Mouse (Mus musculus) erythroid progenitor cell, adult 5-6 weeks (primary cell): ENCODE results near the gene H1f0. TPM values are rescaled to one million over a fixed set of nuclear protein-coding genes. Genes with fewer than 3 reads are reported as not detected.
A peak's percentile ranks its signal among the peaks of the same experiment; 100 is the strongest.

Experiments
- ATAC-seq: replicated peaks from 2 replicates; pipeline ENCODE4 v1.8.0; 2016; ENCODE audit warnings: moderate number of reproducible peaks, mild to moderate bottlenecking, moderate TSS enrichment, inconsistent platforms; ENCODE audit not compliant: poor library complexity, low FRiP score, severe bottlenecking
- total RNA-seq, 2 experiments: library from RNA; stranded (forward) in 1 of 2; stranded (reverse) in 1 of 2; fragments of 150-400 nt in 1 of 2; fragments of 186-747, 209-891 nt in 1 of 2; gene quantifications; 2 replicates each; pipeline versions ENCODE4 v1.2.3 to v1.2.4; 2015 to 2017; ENCODE audit warnings: low replicate concordance in 2 of 2

H1f0 gene
- total RNA-seq, 2 experiments from 2014 or later = 19.7 to 21.4 TPM

DNA sequence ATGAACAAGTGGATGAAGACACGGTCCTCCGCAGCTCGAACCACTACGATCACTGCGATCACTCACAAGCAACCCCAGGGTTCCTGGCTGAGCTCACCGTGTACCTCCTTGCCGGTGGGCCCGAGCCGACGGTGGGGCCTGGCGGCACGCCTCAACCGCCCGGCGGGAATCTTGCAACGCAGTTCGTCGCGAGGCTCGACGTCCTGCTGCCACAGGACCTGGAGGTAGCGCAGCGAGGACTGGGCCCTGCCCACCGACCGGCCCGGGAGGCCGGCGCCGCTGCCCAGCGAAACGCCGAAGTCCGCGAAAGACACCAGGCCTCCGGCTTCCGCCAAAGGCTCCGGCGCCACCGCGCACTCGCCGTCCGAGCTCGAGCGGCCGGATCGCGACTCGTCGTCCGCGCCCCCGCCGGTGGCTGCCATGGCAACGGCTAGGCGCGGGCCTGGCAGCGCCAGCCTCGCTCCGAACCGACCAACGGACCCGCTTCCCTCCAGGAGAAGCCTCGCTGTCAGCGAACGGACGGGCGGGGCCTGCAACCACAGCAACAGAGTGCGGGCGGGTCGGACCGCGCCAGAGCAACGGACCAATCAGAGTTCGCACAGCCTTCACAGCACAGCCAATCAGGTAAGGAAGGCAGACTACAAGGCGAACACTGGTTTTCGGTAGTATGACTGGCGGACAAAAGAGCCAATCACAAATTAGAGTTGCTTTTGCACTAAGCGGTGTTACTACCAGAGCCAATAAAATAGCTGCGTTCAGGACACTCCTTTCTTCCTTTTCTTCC is 34.3 kb downstream of the H1f0 start, which contains the start of gene Ankrd54:
Gene Ankrd54 (minus strand): TSS at position 518 of the 784 bp plus-strand sequence.
- ATAC-seq = peak; percentile 92

- ATAC-seq = no peak
These were observed 35.0 kb downstream of the H1f0 start for GRCm38 (mm10) chr15:79063160-79063740.

- ATAC-seq = no peak
These were observed 37.0 kb downstream of the H1f0 start for GRCm38 (mm10) chr15:79065086-79065770.

- ATAC-seq = no peak
These were observed 38.0 kb downstream of the H1f0 start for GRCm38 (mm10) chr15:79066276-79066675.

GRCm38 (mm10) chr15:79067631-79068030 is 39.4 kb downstream of the H1f0 start:
- peak; percentile 45 for ATAC-seq

GRCm38 (mm10) chr15:79068416-79068815 is 40.2 kb downstream of the H1f0 start:
- ATAC-seq = peak; percentile 47

DNA sequence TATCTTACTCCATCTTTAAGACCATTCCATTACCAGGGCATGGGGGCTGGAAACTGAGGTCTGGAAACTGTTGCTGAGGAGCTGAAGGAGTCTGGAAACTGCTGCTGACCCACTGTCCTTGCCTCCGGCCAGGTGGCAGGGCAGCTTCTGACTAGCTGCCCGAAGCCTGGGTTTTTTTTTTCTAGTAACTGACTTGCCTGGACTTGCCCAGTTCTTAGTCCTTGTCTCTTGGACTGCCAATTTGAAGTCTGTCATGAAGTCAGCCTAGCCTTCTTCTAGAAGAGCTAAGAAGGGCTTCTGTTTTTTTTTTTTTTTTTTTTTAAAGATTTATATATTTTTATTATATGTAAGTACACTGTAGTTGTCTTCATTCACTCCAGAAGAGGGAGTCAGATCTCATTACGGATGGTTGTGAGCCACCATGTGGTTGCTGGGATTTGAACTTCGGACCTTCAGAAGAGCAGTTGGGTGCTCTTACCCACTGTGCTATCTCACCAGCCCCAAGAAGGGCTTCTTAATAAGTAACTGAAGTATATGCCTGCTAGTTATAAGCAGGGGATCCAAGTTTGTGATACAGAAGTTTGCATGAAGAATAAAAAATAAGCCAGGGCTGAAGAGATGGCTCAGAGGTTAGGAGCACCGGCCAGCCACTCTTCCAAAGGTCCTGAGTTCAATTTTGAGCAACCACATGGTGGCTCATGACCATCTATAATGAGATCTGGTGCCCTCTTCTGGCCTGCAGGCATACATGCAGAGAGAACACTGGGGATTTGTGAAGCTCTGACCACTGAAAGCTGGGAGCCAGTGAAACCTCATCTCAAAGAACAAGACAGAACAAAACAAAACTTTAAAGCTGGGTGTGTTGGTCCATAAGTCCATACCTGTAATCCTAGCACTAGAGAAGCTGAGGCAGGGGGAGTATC is 43.1 kb downstream of the H1f0 start:
- ATAC-seq = no peak

DNA sequence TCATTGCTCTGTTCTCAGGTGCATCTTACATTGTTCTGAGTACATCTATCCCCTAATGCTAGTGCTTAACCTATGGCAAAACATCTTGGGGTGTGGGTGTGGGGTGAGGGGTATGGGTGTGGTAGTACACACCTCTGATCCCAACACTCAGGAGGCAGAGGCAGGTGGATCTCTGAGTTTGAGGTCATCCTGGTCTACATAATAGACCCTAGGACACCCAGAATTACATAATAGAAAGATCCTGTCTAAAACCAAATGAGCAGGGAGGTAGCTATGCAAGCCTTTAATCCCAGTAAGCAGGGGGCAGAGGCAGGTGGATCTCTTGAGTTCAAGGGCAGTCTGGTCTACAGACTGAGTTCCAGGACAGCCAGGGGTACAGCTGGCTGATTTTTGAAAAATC is 45.5 kb downstream of the H1f0 start:
- no peak for ATAC-seq

GRCm38 (mm10) chr15:79074446-79074845 is 46.2 kb downstream of the H1f0 start:
- no peak for ATAC-seq

DNA sequence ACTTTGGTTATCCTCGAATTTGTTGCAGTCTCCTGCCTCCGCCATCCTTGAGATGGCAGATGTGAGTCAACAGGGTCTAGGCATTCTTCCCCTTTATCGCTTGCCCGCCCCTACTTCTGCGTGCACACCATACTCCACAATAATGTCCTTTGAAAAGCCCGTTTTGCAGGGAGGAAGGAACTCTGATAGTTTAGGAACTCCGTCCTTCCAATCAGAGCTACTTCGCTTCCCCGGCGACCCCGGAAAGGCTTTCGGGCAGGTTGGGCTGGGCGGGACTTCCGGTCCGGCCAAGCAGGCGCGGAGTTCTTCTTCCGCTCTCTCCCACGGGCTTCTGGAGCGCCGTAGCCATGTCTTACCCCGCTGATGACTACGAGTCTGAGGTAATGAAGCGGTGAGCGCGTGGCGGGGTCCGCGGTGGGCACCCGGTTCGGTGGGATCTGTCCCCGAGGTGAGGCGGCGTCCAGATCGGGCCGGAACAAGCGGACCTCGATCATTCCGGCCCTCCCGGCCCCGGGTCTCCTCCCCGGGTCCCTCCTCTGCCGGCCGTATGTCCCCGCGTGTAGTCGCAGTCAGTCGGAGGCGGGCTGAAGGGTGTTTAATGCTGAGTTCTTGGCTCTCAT is 46.8 kb downstream of the H1f0 start, which contains the start of gene Eif3l:
Gene Eif3l (plus strand): TSS at position 267 of the 620 bp plus-strand sequence.
- peak; percentile 94 for ATAC-seq

- 0 out of 2 replicates have a peak, but pooled peaks have one; percentile 33 for ATAC-seq
These were observed 47.6 kb downstream of the H1f0 start for GRCm38 (mm10) chr15:79075658-79076365.

DNA sequence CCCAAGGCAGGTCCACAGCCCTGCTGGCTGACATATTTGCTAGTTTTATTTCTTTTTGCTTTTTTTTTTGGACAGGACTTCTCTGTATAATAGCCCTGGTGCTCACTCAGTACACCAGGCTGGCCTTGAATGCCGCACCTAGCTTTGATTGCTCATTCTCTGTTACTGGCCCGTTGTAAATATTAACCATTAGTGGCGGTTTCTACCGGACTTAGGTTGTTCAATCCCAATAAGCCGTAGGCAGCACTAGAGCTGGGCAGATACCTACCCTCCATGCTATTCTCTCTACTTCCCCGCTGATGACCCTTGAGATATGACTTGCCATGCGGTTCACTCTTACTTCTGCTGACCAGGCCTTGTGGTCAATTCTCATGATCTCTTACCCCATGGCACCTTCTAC is 51.3 kb downstream of the H1f0 start:
- no peak for ATAC-seq

Other genes with a start within 250 kb of the H1f0 start
- gene Card10, start 225.4 kb upstream of the H1f0 start, total RNA-seq (2015; ENCODE audit: low replicate concordance) = 0.42 and 0.72 TPM in 2 replicates
- not detected in 2 replicates for gene Card10, start 225.4 kb upstream of the H1f0 start, total RNA-seq (2017; ENCODE audit: low replicate concordance)
- not detected in 2 replicates for gene Cdc42ep1, start 185.8 kb upstream of the H1f0 start, total RNA-seq (2015; ENCODE audit: low replicate concordance)
- not detected in 2 replicates for gene Cdc42ep1, start 185.8 kb upstream of the H1f0 start, total RNA-seq (2017; ENCODE audit: low replicate concordance)
- not detected in 2 replicates for gene Lgals2, start 172.9 kb upstream of the H1f0 start, total RNA-seq (2015; ENCODE audit: low replicate concordance)
- not detected in 2 replicates for gene Lgals2, start 172.9 kb upstream of the H1f0 start, total RNA-seq (2017; ENCODE audit: low replicate concordance)
- gene Gga1, start 151.3 kb upstream of the H1f0 start, total RNA-seq (2015; ENCODE audit: low replicate concordance) = 22.0 and 25.2 TPM in 2 replicates
- gene Gga1, start 151.3 kb upstream of the H1f0 start, total RNA-seq (2017; ENCODE audit: low replicate concordance) = 3.5 and 6.0 TPM in 2 replicates
- 1.3 TPM in 1 of 2 replicates, not detected in the other for gene Gm49510, start 128.8 kb upstream of the H1f0 start, total RNA-seq (2015; ENCODE audit: low replicate concordance)
- gene Gm49510, start 128.8 kb upstream of the H1f0 start, total RNA-seq (2017; ENCODE audit: low replicate concordance) = not detected in 2 replicates
- 17.7 and 21.4 TPM in 2 replicates for gene Sh3bp1, start 128.7 kb upstream of the H1f0 start, total RNA-seq (2015; ENCODE audit: low replicate concordance)
- gene Sh3bp1, start 128.7 kb upstream of the H1f0 start, total RNA-seq (2017; ENCODE audit: low replicate concordance) = 0.26 and 7.1 TPM in 2 replicates
- gene Pdxp, start 114.5 kb upstream of the H1f0 start, total RNA-seq (2015; ENCODE audit: low replicate concordance) = 0.72 and 2.1 TPM in 2 replicates
- gene Pdxp, start 114.5 kb upstream of the H1f0 start, total RNA-seq (2017; ENCODE audit: low replicate concordance) = 1.4 TPM in 1 of 2 replicates, not detected in the other
- 66.7 and 92.6 TPM in 2 replicates for gene Lgals1, start 101.7 kb upstream of the H1f0 start, total RNA-seq (2015; ENCODE audit: low replicate concordance)
- 67.5 and 70.4 TPM in 2 replicates for gene Lgals1, start 101.7 kb upstream of the H1f0 start, total RNA-seq (2017; ENCODE audit: low replicate concordance)
- gene Nol12, start 93.5 kb upstream of the H1f0 start, total RNA-seq (2015; ENCODE audit: low replicate concordance) = 12.6 and 22.6 TPM in 2 replicates
- gene Nol12, start 93.5 kb upstream of the H1f0 start, total RNA-seq (2017; ENCODE audit: low replicate concordance) = 6.8 and 11.2 TPM in 2 replicates
- gene Triobp, start 80.7 kb upstream of the H1f0 start, total RNA-seq (2015; ENCODE audit: low replicate concordance) = 40.7 and 72.8 TPM in 2 replicates
- gene Triobp, start 80.7 kb upstream of the H1f0 start, total RNA-seq (2017; ENCODE audit: low replicate concordance) = 46.2 and 61.3 TPM in 2 replicates
- gene Galr3, start 13.4 kb downstream of the H1f0 start, total RNA-seq (2015; ENCODE audit: low replicate concordance) = not detected in 2 replicates
- not detected in 2 replicates for gene Galr3, start 13.4 kb downstream of the H1f0 start, total RNA-seq (2017; ENCODE audit: low replicate concordance)
- gene Ankrd54, start 34.4 kb downstream of the H1f0 start, total RNA-seq (2015; ENCODE audit: low replicate concordance) = 64.9 and 75.0 TPM in 2 replicates
- 37.3 and 66.5 TPM in 2 replicates for gene Ankrd54, start 34.4 kb downstream of the H1f0 start, total RNA-seq (2017; ENCODE audit: low replicate concordance)
- 50.1 and 69.2 TPM in 2 replicates for gene Eif3l, start 46.7 kb downstream of the H1f0 start, total RNA-seq (2015; ENCODE audit: low replicate concordance)
- 47.1 and 47.9 TPM in 2 replicates for gene Eif3l, start 46.7 kb downstream of the H1f0 start, total RNA-seq (2017; ENCODE audit: low replicate concordance)
- 0.72 TPM in 1 of 2 replicates, not detected in the other for gene Micall1, start 80.4 kb downstream of the H1f0 start, total RNA-seq (2015; ENCODE audit: low replicate concordance)
- gene Micall1, start 80.4 kb downstream of the H1f0 start, total RNA-seq (2017; ENCODE audit: low replicate concordance) = 1.7 and 4.1 TPM in 2 replicates
- gene Polr2f, start 112.6 kb downstream of the H1f0 start, total RNA-seq (2015; ENCODE audit: low replicate concordance) = 15.1 and 32.7 TPM in 2 replicates
- 17.0 and 20.3 TPM in 2 replicates for gene Polr2f, start 112.6 kb downstream of the H1f0 start, total RNA-seq (2017; ENCODE audit: low replicate concordance)
- not detected in 2 replicates for gene 1700088E04Rik, start 112.8 kb downstream of the H1f0 start, total RNA-seq (2015; ENCODE audit: low replicate concordance)
- not detected in 2 replicates for gene 1700088E04Rik, start 112.8 kb downstream of the H1f0 start, total RNA-seq (2017; ENCODE audit: low replicate concordance)
- not detected in 2 replicates for gene Sox10, start 136.8 kb downstream of the H1f0 start, total RNA-seq (2015; ENCODE audit: low replicate concordance)
- gene Sox10, start 136.8 kb downstream of the H1f0 start, total RNA-seq (2017; ENCODE audit: low replicate concordance) = not detected in 2 replicates
- 2.9 and 3.4 TPM in 2 replicates for gene Pick1, start 200.7 kb downstream of the H1f0 start, total RNA-seq (2015; ENCODE audit: low replicate concordance)
- gene Pick1, start 200.7 kb downstream of the H1f0 start, total RNA-seq (2017; ENCODE audit: low replicate concordance) = 1.9 TPM in 1 of 2 replicates, not detected in the other
- not detected in 2 replicates for gene Gm49486, start 200.9 kb downstream of the H1f0 start, total RNA-seq (2015; ENCODE audit: low replicate concordance)
- gene Gm49486, start 200.9 kb downstream of the H1f0 start, total RNA-seq (2017; ENCODE audit: low replicate concordance) = not detected in 2 replicates
- gene Slc16a8, start 226.3 kb downstream of the H1f0 start, total RNA-seq (2015; ENCODE audit: low replicate concordance) = not detected in 2 replicates
- not detected in 2 replicates for gene Slc16a8, start 226.3 kb downstream of the H1f0 start, total RNA-seq (2017; ENCODE audit: low replicate concordance)